Mouse (Mus musculus) thymus, postnatal 25 days (tissue): Measurements from ENCODE around the gene Art5.

Experiments used
- DNase-seq: peaks from one replicate; pipeline ENCODE4 v3.0.0; 2022

The Art5 gene

GRCm38 (mm10) chr7:102109171-102109570 lies at the start of gene Art5:
TSS of gene Art5 (minus strand) at chr7:102109489.
- peak; percentile 29 for DNase-seq

GRCm38 (mm10) chr7:102153691-102154090 lies 44.4 kb upstream of the Art5 start:
- DNase-seq: no peak

- DNase-seq: no peak
Observed at GRCm38 (mm10) chr7:102137898-102138297, 28.6 kb upstream of the Art5 start.

GRCm38 (mm10) chr7:102137464-102137863 lies 28.2 kb upstream of the Art5 start:
- peak; percentile 62 for DNase-seq

- no peak for DNase-seq
Observed at GRCm38 (mm10) chr7:102132395-102132794, 23.1 kb upstream of the Art5 start.

GRCm38 (mm10) chr7:102120326-102120725 lies 11.0 kb upstream of the Art5 start:
- DNase-seq: no peak

GRCm38 (mm10) chr7:102117382-102117781 lies 8.1 kb upstream of the Art5 start:
- DNase-seq: no peak

GRCm38 (mm10) chr7:102116579-102117331 lies 7.5 kb upstream of the Art5 start, which contains the start of gene Chrna10:
TSS of gene Chrna10 (minus strand) at chr7:102116828.
- no peak for DNase-seq

GRCm38 (mm10) chr7:102113151-102113729 lies 4.0 kb upstream of the Art5 start:
- no peak for DNase-seq

- no peak for DNase-seq
Observed at GRCm38 (mm10) chr7:102109746-102110145, 457 bp upstream of the Art5 start.

GRCm38 (mm10) chr7:102108206-102108605 lies 1.1 kb downstream of the Art5 start:
- no peak for DNase-seq

- peak; percentile 71 for DNase-seq
Observed at GRCm38 (mm10) chr7:102106700-102107141, 2.6 kb downstream of the Art5 start.

GRCm38 (mm10) chr7:102104126-102104525 lies 5.2 kb downstream of the Art5 start:
- DNase-seq: no peak

- no peak for DNase-seq
Observed at GRCm38 (mm10) chr7:102103555-102103954, 5.7 kb downstream of the Art5 start.

GRCm38 (mm10) chr7:102102696-102103095 lies 6.6 kb downstream of the Art5 start:
- no peak for DNase-seq

GRCm38 (mm10) chr7:102102241-102102640 lies 7.0 kb downstream of the Art5 start:
- DNase-seq: no peak

GRCm38 (mm10) chr7:102101487-102101886 lies 7.8 kb downstream of the Art5 start, which contains the start of gene Art1:
TSS of gene Art1 (plus strand) at chr7:102101743.
- no peak for DNase-seq

- no peak for DNase-seq
Observed at GRCm38 (mm10) chr7:102100868-102101267, 8.4 kb downstream of the Art5 start.

GRCm38 (mm10) chr7:102099760-102100661 lies 9.3 kb downstream of the Art5 start:
- peak; percentile 55 for DNase-seq

GRCm38 (mm10) chr7:102087336-102087735 lies 22.0 kb downstream of the Art5 start:
- DNase-seq: no peak

GRCm38 (mm10) chr7:102084041-102084696 lies 25.1 kb downstream of the Art5 start:
- no peak for DNase-seq

GRCm38 (mm10) chr7:102082816-102083215 lies 26.5 kb downstream of the Art5 start, which contains the start of gene Trpc2:
TSS of gene Trpc2 (plus strand) at chr7:102083116.
- DNase-seq: no peak

GRCm38 (mm10) chr7:102081784-102082183 lies 27.5 kb downstream of the Art5 start:
- DNase-seq: no peak
